Mouse (Mus musculus) forebrain, embryonic 10.5 days (tissue): ENCODE measurements around the gene AC131692.1. TPM values are rescaled to one million over a fixed set of nuclear protein-coding genes. Genes with fewer than 3 reads are reported as not detected.
"Not testable (repeated sequence)": the region's sequence is repeated elsewhere in the genome, so short reads cannot be mapped to it uniquely, and the experiment has no call there.

ENCODE experiments used
- DNase-seq: peaks from one replicate; pipeline ENCODE4 v3.0.0-alpha.2; 2017; ENCODE audit warnings: low spot score; ENCODE audit errors: extremely low spot score
- H3K27ac ChIP-seq: fragments of 300-500 bp; sonication (generic); 2 replicates; pipeline ENCODE4 v1.5.1; 2016; ENCODE audit warnings: mild to moderate bottlenecking
- H3K27me3 ChIP-seq: fragments of 300-500 bp; sonication (generic); 2 replicates; pipeline ENCODE4 v1.6.1; 2016; ENCODE audit warnings: mild to moderate bottlenecking; ENCODE audit not compliant: poor library complexity, severe bottlenecking
- H3K36me3 ChIP-seq: fragments of 300-500 bp; sonication (generic); replicated peaks from 2 replicates; pipeline ENCODE4 v1.6.1; 2016; ENCODE audit warnings: mild to moderate bottlenecking, moderate library complexity
- H3K4me1 ChIP-seq: fragments of 300-500 bp; sonication (generic); 2 replicates; pipeline ENCODE4 v1.6.1; 2016
- H3K4me3 ChIP-seq: fragments of 300-500 bp; sonication (generic); 2 replicates; pipeline ENCODE4 v1.5.1; 2016; ENCODE audit warnings: mild to moderate bottlenecking, moderate library complexity
- H3K9me3 ChIP-seq: fragments of 300-500 bp; sonication (generic); 2 replicates; pipeline ENCODE4 v1.6.1; 2016; ENCODE audit warnings: mild to moderate bottlenecking, moderate library complexity
- WGBS: fragments of 180-500 bp; shearing (Covaris S2); methylation state at CpG from one replicate; pipeline ENCODE4 v1.1.7; 2016; 5-methylcytosine and 5-hydroxymethylcytosine counted together
- microRNA-seq: library from miRNA; unstranded; fragments of <30 nt; microRNA quantifications from one replicate; pipeline ENCODE4, GENCODE M21; 2017
- polyA plus RNA-seq: library from polyadenylated mRNA; unstranded; fragments of >200 nt; fragmentation: Nextera tagmentation; extraction: Ambion mirVana; gene quantifications from 2 replicates; pipeline ENCODE4 v1.2.1, GENCODE M21; 2016

Gene AC131692.1
- polyA plus RNA-seq, 1 experiment from 2014 or later: 1.5 TPM

DNA sequence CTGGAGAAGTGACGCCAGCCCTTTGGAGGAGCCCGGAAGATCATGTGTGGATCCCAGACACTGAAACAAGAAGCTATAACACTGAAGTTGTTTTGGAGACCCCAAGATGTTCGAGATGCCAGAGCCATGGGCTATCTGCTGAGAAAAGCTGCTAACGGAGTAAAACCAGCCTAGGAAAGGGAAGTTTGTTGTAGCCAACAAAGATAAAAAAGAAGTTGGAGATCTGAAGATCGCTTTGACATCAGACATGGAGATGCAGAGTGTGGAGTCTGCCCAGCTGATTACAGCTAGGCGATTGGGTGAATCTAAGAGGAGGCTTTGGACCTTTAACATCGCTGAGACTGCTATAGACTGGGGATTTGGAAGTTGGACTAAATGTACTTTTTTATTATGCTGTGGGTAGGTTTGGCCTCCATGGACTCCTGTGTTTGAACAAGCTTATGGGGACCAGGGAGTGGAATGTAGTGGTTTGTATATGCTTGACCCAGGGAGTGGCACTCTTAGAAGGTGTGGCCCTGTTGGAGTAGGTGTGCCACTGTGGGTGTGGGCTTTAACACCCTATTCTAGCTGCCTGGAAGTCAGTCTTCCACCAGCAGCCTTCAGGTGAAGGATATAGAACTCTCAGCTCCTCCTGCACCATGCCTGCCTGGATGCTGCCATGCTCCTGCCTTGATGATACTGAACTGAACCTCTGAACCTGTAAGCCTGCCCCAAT lies 36.4 kb downstream of the AC131692.1 start:
- Histone ChIP-seq H3K4me1 (peaks cover 35% of the 10 kb centered on the region), H3K36me3 (peaks cover 22% of the 10 kb centered on the region)
- WGBS: 81% methylated on average over 7 of the region's 7 CpGs
- not testable (repeated sequence) for H3K9me3 ChIP-seq, DNase-seq, H3K27me3 ChIP-seq, H3K27ac ChIP-seq, H3K4me3 ChIP-seq

DNA sequence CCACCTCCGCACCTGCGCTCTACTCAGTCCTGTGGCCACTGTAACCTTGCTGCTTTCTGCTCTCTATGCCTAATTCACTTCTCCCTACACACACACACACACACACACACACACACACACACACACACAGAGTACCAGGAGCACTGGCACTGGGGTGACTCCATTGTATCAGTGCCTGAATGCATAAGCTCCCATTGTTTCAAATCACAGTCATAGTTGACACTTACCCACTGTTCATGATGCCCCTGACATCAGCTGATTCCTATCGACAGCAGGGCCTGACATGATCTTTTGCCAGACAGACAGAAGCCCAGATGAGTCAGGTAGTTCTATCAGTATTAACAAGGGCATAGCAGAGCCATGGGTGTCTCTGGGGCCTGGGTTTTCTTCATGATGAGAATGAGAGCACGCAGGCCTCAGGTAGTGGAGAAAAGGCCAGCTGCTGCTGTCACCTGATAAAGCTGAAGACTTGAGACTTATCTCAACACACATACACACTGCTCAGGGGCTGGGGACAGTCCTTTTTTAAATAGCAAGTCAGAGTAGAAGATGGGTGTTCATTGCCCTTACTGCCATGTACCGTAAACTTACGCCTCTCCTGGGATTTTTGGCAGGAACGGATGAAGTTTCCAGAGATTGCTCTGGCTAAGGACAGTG lies 38.1 kb downstream of the AC131692.1 start:
- WGBS: 89% methylated on average over 7 of the region's 7 CpGs
- peaks cover 39% of the 10 kb centered on the region for H3K36me3 ChIP-seq
- H3K4me3 ChIP-seq: no peak overlapping the region
- no peaks in the 10 kb centered on the region for H3K27me3 ChIP-seq
- no peaks in the 10 kb centered on the region for H3K9me3 ChIP-seq
- DNase-seq: no peak
- H3K27ac ChIP-seq: peak overlapping the region; percentile 48; the same call in 1 of the 2 replicates
- peaks cover 45% of the 10 kb centered on the region for H3K4me1 ChIP-seq

DNA sequence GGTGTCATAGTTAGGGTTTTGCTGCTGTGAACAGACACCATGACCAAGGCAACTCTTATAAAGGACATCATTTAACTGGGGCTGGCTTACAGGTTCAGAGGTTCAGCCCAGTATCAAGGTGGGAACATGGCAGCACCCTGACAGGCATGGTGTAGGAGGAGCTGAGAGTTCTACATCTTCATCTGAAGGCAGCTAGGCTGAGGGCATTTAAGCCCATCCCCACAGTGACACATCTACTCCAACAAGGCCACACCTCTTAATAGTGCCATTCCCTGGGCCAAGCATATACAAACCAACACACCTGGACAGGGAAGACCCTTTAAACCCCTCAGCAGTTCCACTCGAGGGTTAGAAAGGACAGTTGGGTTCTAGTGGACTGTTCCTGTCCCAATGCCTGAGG lies 39.0 kb downstream of the AC131692.1 start:
- H3K4me1 ChIP-seq: peaks cover 39% of the 10 kb centered on the region
- not testable (repeated sequence) for H3K27me3 ChIP-seq, H3K9me3 ChIP-seq, H3K27ac ChIP-seq, H3K4me3 ChIP-seq, DNase-seq
- H3K36me3 ChIP-seq: peaks cover 48% of the 10 kb centered on the region
- 66% methylated on average over 1 of the region's 1 CpGs for WGBS

DNA sequence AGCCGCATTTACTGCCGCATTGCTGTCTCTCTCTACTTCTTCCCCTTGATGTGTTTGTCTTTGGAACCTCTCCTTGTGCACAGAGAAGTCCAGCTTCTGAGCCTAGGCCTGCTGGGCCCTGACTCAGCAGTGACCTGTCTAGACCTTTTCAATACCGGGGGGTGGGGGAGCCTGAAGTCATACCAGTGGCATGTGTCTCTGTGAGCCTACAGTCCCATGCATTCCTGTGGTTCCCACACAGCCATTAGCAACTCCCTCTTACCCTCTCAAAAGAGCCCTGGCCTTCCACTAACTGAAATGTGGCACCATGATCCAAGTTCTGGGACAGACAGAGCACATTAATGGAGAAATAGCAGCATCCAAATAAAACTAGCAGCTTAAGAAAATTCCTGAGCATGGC lies 42.2 kb downstream of the AC131692.1 start:
- H3K27ac ChIP-seq: no peak overlapping the region
- DNase-seq: no peak
- 84% methylated on average over 3 of the region's 3 CpGs for WGBS
- H3K36me3 ChIP-seq: peaks cover 53% of the 10 kb centered on the region
- no peaks in the 10 kb centered on the region for H3K27me3 ChIP-seq
- peaks cover 50% of the 10 kb centered on the region for H3K4me1 ChIP-seq
- H3K9me3 ChIP-seq: no peaks in the 10 kb centered on the region
- no peak overlapping the region for H3K4me3 ChIP-seq

DNA sequence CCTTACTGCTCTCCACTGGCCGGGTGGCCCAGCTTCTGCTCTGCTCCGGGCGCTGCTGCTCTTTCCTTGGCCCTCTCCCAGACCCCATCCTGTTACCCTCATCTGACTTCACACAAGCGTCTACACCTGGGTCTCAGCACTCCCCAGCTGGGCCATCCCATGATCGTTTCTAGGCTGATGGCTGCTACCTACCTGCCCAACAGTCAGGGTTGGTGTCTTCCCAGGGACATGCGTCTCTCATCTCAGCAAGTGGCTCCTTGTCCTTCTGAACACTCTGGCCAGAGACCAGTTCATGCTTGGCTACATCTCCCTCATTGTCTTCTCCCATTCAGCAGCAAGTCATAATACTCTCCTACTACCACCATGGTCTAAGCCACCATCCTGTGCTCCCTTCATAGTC lies 45.5 kb downstream of the AC131692.1 start:
- Histone ChIP-seq H3K9me3 (no peaks in the 10 kb centered on the region), H3K4me1 (peaks cover 40% of the 10 kb centered on the region), H3K4me3 (peak overlapping the region; percentile 75), H3K36me3 (peaks cover 40% of the 10 kb centered on the region), H3K27ac (peak overlapping the region; percentile 98; the same call in 1 of the 2 replicates), H3K27me3 (no peaks in the 10 kb centered on the region)
- no peak for DNase-seq
- 91% methylated on average over 6 of the region's 6 CpGs for WGBS

DNA sequence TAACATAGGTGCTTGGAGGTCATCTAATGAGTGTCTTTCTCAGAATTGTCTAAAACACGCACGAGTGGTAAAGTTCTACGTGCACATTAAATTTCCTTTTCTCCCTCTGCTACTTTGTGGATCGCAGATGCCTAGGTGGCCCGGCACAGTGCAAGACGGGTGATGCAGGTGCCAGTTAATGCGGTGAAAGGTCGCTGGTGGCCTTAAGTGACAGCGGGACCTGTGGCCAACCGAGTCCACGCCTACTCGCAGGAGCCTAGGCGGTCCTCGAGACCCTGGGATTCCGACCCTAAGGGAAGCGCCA lies 46.1 kb downstream of the AC131692.1 start:
- H3K27me3 ChIP-seq: no peaks in the 10 kb centered on the region
- H3K4me3 ChIP-seq: peak overlapping the region; percentile 75
- H3K9me3 ChIP-seq: no peaks in the 10 kb centered on the region
- H3K27ac ChIP-seq: peak overlapping the region; percentile 98
- WGBS: 10% methylated on average over 16 of the region's 16 CpGs
- peaks cover 33% of the 10 kb centered on the region for H3K36me3 ChIP-seq
- no peak for DNase-seq
- H3K4me1 ChIP-seq: peaks cover 34% of the 10 kb centered on the region

DNA sequence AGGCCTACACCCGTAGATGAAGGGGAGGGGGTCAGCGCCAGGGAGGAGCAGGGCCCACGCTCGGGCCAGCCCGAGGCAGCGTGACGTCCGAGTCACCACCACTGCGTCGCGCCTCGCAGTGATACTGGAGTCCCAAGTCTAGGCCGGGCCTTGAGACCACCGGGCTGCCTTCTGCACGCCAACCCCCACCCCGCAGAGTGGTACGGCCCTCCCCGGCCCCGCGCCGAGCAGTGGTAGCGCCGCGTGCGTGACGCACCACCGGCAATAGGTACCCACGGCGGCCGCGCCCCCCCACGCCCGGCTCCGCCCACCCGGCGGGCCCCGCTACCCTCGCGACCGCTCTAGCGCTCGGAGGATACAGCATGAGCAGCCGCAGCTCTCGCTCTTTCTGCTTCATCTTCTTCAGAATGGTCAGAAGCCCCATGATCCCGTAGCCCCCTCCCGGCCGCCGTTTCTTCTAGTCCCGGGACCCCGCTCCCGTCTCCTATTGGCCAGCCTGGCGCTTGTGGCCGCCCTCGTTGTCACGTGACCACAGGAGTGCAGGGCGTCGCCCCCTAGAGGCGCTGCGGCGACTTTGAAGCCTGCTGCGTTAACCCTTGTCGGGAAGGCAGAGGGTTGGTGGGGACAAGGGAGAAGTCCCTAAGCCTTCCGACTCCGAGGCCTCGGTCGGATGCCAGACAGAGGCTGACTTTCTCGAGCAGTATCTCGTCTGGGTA lies 46.6 kb downstream of the AC131692.1 start, which contains the start of gene Batf2:
Gene Batf2 (plus strand): TSS at position 306 of the 716 bp plus-strand sequence.
- WGBS: under 1% methylated on average over 68 of the region's 68 CpGs
- peak within 1 kb of the TSS; percentile 75 for H3K4me3 ChIP-seq

DNA sequence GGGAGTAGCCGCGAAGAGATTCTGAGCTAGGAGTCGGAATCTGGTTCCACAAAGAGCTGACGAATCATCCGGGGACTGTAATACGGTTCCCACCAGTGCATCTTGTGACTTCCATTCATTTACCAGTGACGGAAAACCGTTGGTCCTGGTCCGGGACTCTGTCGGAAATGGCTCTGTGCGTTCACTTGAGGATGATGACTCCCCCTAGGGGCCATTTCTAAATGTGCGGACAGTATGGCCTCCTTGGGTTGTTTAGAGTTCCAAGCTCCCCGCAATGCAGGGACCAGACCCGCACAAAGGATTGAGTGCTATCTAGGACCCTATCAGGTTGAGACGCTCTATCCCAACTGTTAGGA lies 47.2 kb downstream of the AC131692.1 start, which contains the start of gene Arl2:
Gene Arl2 (minus strand): TSS at position 155 of the 356 bp plus-strand sequence.
- Histone ChIP-seq H3K36me3 (peaks cover 23% of the 10 kb centered on the region), H3K27me3 (no peaks in the 10 kb centered on the region), H3K9me3 (no peaks in the 10 kb centered on the region), H3K27ac (peak within 1 kb of the TSS; percentile 98), H3K4me3 (peak within 1 kb of the TSS; percentile 75), H3K4me1 (peaks cover 23% of the 10 kb centered on the region)
- DNase-seq: peak; percentile 84
- WGBS: under 1% methylated on average over 15 of the region's 15 CpGs

More for the DNA sequence above, 46.6 kb downstream of the AC131692.1 start, which contains the start of gene Batf2:
- H3K27me3 ChIP-seq: no peaks in the 10 kb centered on the region
- peak within 1 kb of the TSS; percentile 98 for H3K27ac ChIP-seq
- H3K4me1 ChIP-seq: peaks cover 29% of the 10 kb centered on the region
- no peaks in the 10 kb centered on the region for H3K9me3 ChIP-seq
- peak; percentile 97 for DNase-seq
- peaks cover 28% of the 10 kb centered on the region for H3K36me3 ChIP-seq

DNA sequence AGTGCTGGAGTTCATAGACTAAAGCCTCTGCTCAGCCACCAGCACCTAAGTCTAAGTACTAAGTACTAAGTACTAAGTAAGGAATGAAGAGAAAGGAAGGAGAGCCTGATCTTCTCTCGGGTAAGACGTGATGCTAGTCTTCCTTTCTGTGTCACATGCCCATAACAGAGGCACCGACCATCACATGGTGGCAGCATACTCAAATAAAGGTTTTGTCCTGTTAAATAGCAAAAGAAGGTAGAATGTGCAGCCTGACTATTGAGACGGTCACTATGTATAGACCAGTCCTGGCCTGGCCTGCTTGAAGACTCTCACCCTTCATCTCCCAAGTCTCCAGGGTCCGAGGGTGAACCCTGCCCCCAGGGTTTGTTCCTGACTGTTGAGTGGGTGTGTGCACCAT lies 50.6 kb downstream of the AC131692.1 start:
- no peak for DNase-seq
- 83% methylated on average over 5 of the region's 5 CpGs for WGBS
- H3K36me3 ChIP-seq: no peaks in the 10 kb centered on the region
- H3K9me3 ChIP-seq: no peaks in the 10 kb centered on the region
- H3K4me3 ChIP-seq: no peak overlapping the region
- H3K27me3 ChIP-seq: no peaks in the 10 kb centered on the region
- no peak overlapping the region for H3K27ac ChIP-seq
- H3K4me1 ChIP-seq: peaks cover 16% of the 10 kb centered on the region

Small RNAs within 50 kb of the gene (microRNA-seq; reads per million reads assigned to microRNA genes)
- 0.90 reads per million for gene Mir6988

Other genes starting within 250 kb of the AC131692.1 start
- gene Frmd8, start 219.1 kb upstream of the AC131692.1 start, polyA plus RNA-seq: 36.9 and 40.6 TPM in 2 replicates
- 1.5 and 2.0 TPM in 2 replicates for gene Slc25a45, start 216.6 kb upstream of the AC131692.1 start, polyA plus RNA-seq
- gene Tigd3, start 200.3 kb upstream of the AC131692.1 start, polyA plus RNA-seq: 9.0 and 9.1 TPM in 2 replicates
- gene Dpf2, start 181.4 kb upstream of the AC131692.1 start, polyA plus RNA-seq: 246 and 247 TPM in 2 replicates
- 1.1 and 1.5 TPM in 2 replicates for gene Cdc42ep2, start 169.6 kb upstream of the AC131692.1 start, polyA plus RNA-seq
- gene Pola2, start 130.2 kb upstream of the AC131692.1 start, polyA plus RNA-seq: 122 and 126 TPM in 2 replicates
- not detected in 2 replicates for gene Slc22a20, start 108.3 kb upstream of the AC131692.1 start, polyA plus RNA-seq
- 2.5 and 3.0 TPM in 2 replicates for gene Capn1, start 78.5 kb upstream of the AC131692.1 start, polyA plus RNA-seq
- 30.8 and 32.2 TPM in 2 replicates for gene Syvn1, start 47.8 kb upstream of the AC131692.1 start, polyA plus RNA-seq
- 89.4 and 92.1 TPM in 2 replicates for gene Mrpl49, start 36.6 kb upstream of the AC131692.1 start, polyA plus RNA-seq
- gene Fau, start 36.6 kb upstream of the AC131692.1 start, polyA plus RNA-seq: 829 and 865 TPM in 2 replicates
- 35.1 and 38.7 TPM in 2 replicates for gene Znhit2, start 33.2 kb upstream of the AC131692.1 start, polyA plus RNA-seq
- 31.0 and 32.2 TPM in 2 replicates for gene Tm7sf2, start 26.0 kb upstream of the AC131692.1 start, polyA plus RNA-seq
- gene Vps51, start 17.2 kb upstream of the AC131692.1 start, polyA plus RNA-seq: 65.2 and 68.2 TPM in 2 replicates
- gene Tmem262, start 14.4 kb upstream of the AC131692.1 start, polyA plus RNA-seq: not detected in 2 replicates
- 1.7 and 3.1 TPM in 2 replicates for gene Gm28374, start 12.2 kb upstream of the AC131692.1 start, polyA plus RNA-seq
- gene Zfpl1, start 9.5 kb upstream of the AC131692.1 start, polyA plus RNA-seq: 74.0 and 78.0 TPM in 2 replicates
- 78.9 and 85.4 TPM in 2 replicates for gene Cdca5, start 9.4 kb upstream of the AC131692.1 start, polyA plus RNA-seq
- 0.82 and 0.88 TPM in 2 replicates for gene Naaladl1, start 11.4 kb downstream of the AC131692.1 start, polyA plus RNA-seq
- gene Sac3d1, start 24.2 kb downstream of the AC131692.1 start, polyA plus RNA-seq: 64.2 and 64.6 TPM in 2 replicates
- 24.1 and 25.6 TPM in 2 replicates for gene Snx15, start 33.9 kb downstream of the AC131692.1 start, polyA plus RNA-seq
- gene Batf2, start 46.6 kb downstream of the AC131692.1 start, polyA plus RNA-seq: not detected in 2 replicates
- gene Arl2, start 47.1 kb downstream of the AC131692.1 start, polyA plus RNA-seq: 112 and 113 TPM in 2 replicates
- gene Majin, start 90.0 kb downstream of the AC131692.1 start, polyA plus RNA-seq: not detected in 2 replicates
- gene Gpha2, start 132.0 kb downstream of the AC131692.1 start, polyA plus RNA-seq: 0.58 TPM in 1 of 2 replicates, not detected in the other
- 21.6 and 24.4 TPM in 2 replicates for gene Ppp2r5b, start 141.5 kb downstream of the AC131692.1 start, polyA plus RNA-seq
- gene Atg2a, start 147.2 kb downstream of the AC131692.1 start, polyA plus RNA-seq: 11.1 and 11.4 TPM in 2 replicates
- gene Ehd1, start 182.3 kb downstream of the AC131692.1 start, polyA plus RNA-seq: 76.8 and 82.1 TPM in 2 replicates
- gene Cdc42bpg, start 212.0 kb downstream of the AC131692.1 start, polyA plus RNA-seq: 0.23 and 0.24 TPM in 2 replicates
- gene Men1, start 240.6 kb downstream of the AC131692.1 start, polyA plus RNA-seq: 115 and 130 TPM in 2 replicates
- gene Map4k2, start 246.7 kb downstream of the AC131692.1 start, polyA plus RNA-seq: 12.6 and 14.5 TPM in 2 replicates